Mouse (Mus musculus) kidney, embryonic 15.5 days (tissue): ENCODE data around the gene Cavin1. TPM values are rescaled to one million over a fixed set of nuclear protein-coding genes. Genes with fewer than 3 reads are reported as not detected.
A peak's percentile ranks its signal among the peaks of the same experiment; 100 is the strongest.

ENCODE experiments used
- ATAC-seq: fragments of 200-750 bp; cut with Nextera tagmentation; replicated peaks from 2 replicates; pipeline ENCODE4 v1.8.0; 2017; ENCODE audit warnings: moderate TSS enrichment; ENCODE audit not compliant: low FRiP score
- H3K27ac ChIP-seq: fragments of 300-500 bp; sonication (generic); 2 replicates; pipeline ENCODE4 v1.5.1; 2015; ENCODE audit warnings: mild to moderate bottlenecking, inconsistent platforms
- H3K27me3 ChIP-seq: fragments of 300-500 bp; sonication (generic); 2 replicates; pipeline ENCODE4 v1.6.1; 2015; ENCODE audit warnings: inconsistent platforms
- H3K36me3 ChIP-seq: fragments of 300-500 bp; sonication (generic); 2 replicates; pipeline ENCODE4 v1.6.1; 2015; ENCODE audit warnings: inconsistent platforms
- H3K4me1 ChIP-seq: fragments of 300-500 bp; sonication (generic); 2 replicates; pipeline ENCODE4 v1.6.1; 2015; ENCODE audit warnings: inconsistent platforms
- H3K4me2 ChIP-seq: fragments of 300-500 bp; sonication (generic); 2 replicates; pipeline ENCODE4 v1.6.1; 2015; ENCODE audit warnings: moderate library complexity, mild to moderate bottlenecking, inconsistent platforms
- H3K4me3 ChIP-seq: fragments of 300-500 bp; sonication (generic); replicated peaks from 2 replicates; pipeline ENCODE4 v1.5.1; 2015; ENCODE audit warnings: mild to moderate bottlenecking, inconsistent platforms
- H3K9ac ChIP-seq: fragments of 300-500 bp; sonication (generic); 2 replicates; pipeline ENCODE4 v1.6.1; 2015; ENCODE audit warnings: mild to moderate bottlenecking, inconsistent platforms
- H3K9me3 ChIP-seq: fragments of 300-500 bp; sonication (generic); replicated peaks from 2 replicates; pipeline ENCODE4 v1.6.1; 2016; ENCODE audit warnings: inconsistent platforms
- WGBS: fragments of 180-500 bp; shearing (Covaris S2); methylation state at CpG from one replicate; pipeline ENCODE4 v1.1.7; 2015; ENCODE audit warnings: mixed read lengths; 5-methylcytosine and 5-hydroxymethylcytosine counted together
- polyA plus RNA-seq: library from polyadenylated mRNA; unstranded; fragments of >200 nt; fragmentation: Nextera tagmentation; extraction: Ambion mirVana; gene quantifications from 2 replicates; pipeline ENCODE4 v1.2.1, GENCODE M21; 2015

Gene Cavin1
- polyA plus RNA-seq, 1 experiment from 2014 or later: 150 TPM

DNA sequence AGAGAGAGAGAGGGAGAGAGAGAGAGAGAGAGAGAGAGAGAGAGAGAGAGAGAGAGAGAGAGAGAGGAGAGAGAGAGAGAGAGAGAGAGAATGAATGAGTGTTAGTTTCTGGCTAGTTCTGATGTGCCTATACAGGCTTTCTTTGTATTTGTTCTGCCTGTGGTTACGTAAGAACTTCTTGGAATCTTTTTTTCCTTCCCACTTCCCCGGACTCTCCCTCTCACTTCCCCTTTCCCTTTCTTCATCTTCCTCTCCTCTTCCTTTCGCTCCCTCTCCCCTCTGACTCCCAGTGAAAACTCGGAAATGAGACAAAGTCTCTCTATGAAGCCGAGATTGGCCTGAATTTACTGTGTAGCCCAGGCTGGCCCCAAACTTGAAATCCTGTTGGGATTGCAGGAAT lies 24.0 kb upstream of the Cavin1 start:
- H3K9me3 ChIP-seq: no peaks in the 10 kb centered on the region
- H3K36me3 ChIP-seq: no peaks in the 10 kb centered on the region
- ATAC-seq: no peak
- WGBS: 75% methylated on average over 5 of the region's 5 CpGs
- no peak overlapping the region for H3K27ac ChIP-seq
- H3K4me1 ChIP-seq: no peaks in the 10 kb centered on the region
- no peak overlapping the region for H3K9ac ChIP-seq
- no peaks in the 10 kb centered on the region for H3K27me3 ChIP-seq
- no peak overlapping the region for H3K4me3 ChIP-seq
- no peak overlapping the region for H3K4me2 ChIP-seq

DNA sequence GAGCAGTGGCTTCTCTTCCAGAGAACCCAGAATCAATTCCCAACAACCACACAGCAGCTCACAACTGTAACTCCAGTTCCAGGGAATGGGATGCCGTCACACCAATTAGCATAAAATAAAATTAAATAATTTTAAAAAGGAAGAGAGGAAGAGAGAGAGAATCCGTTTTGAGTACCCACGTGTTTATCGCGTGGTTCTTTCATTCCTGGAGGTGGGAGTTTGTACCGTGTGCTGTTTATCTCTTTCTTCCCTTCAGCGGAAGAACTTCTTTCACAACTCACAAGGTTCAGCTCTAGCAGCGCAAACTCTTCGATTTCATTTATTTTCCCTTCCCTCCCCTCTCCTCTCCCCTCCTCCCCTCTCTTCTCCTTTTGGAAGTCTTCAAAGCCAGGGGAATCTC lies 23.5 kb upstream of the Cavin1 start:
- H3K27ac ChIP-seq: no peak overlapping the region

DNA sequence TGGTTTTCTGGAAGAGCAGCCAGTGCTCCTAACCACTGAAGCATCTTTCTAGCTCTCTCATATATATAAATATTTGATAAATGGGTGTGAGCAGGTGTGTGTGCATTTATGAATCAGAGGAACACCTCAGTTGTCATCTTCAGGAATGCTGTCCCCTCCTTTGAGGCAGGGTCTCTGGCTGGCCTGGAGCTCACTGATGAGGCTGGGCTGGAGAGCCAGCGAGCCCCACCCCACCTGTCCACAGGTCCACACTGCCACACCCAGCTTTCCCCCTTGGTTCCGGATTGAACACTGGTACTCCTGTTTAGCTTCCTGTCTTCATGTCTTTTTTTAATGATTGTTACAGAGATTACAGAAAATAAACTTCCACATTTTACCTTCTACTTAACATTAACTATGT lies 22.8 kb upstream of the Cavin1 start:
- Histone ChIP-seq H3K4me2 (no peak overlapping the region), H3K27ac (no peak overlapping the region), H3K9me3 (no peaks in the 10 kb centered on the region), H3K4me1 (no peaks in the 10 kb centered on the region), H3K4me3 (no peak overlapping the region), H3K36me3 (no peaks in the 10 kb centered on the region), H3K27me3 (no peaks in the 10 kb centered on the region), H3K9ac (no peak overlapping the region)
- WGBS: 79% methylated on average over 2 of the region's 2 CpGs
- no peak for ATAC-seq

More for the DNA sequence above, 23.5 kb upstream of the Cavin1 start:
- Histone ChIP-seq H3K9ac (no peak overlapping the region), H3K27me3 (no peaks in the 10 kb centered on the region), H3K4me2 (no peak overlapping the region), H3K36me3 (no peaks in the 10 kb centered on the region), H3K4me1 (no peaks in the 10 kb centered on the region), H3K4me3 (no peak overlapping the region), H3K9me3 (no peaks in the 10 kb centered on the region)
- 58% methylated on average over 9 of the region's 9 CpGs for WGBS
- no peak for ATAC-seq

DNA sequence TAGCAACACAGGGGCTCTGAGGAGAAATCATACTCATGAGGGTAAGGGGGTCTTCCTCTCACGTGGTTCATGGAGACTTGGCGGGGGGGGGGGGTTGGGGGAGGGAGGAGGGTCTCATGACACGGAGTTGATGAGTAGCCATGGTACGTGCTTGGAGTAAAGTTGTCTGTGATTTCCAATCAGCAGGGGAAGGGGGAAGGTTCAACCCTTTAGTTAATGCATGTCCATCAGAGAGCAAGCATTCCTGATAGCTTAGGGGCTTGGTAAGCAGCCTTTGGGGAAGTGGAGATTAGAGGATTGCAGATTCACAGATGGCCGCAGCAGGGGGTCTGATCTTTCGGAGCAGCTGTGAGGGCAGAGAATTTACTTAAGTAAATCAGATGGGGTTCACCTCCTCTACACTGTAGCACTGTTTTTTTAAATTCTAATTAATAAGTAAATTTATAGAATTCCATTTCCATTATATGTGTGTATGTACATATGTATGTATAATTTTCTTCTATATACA lies 20.4 kb upstream of the Cavin1 start:
- WGBS: 33% methylated on average over 6 of the region's 6 CpGs
- Histone ChIP-seq H3K27me3 (no peaks in the 10 kb centered on the region; the same call in 1 of the 2 replicates), H3K4me2 (no peak overlapping the region), H3K4me1 (no peaks in the 10 kb centered on the region), H3K9me3 (no peaks in the 10 kb centered on the region), H3K4me3 (no peak overlapping the region), H3K9ac (no peak overlapping the region), H3K36me3 (no peaks in the 10 kb centered on the region), H3K27ac (no peak overlapping the region)
- no peak for ATAC-seq

DNA sequence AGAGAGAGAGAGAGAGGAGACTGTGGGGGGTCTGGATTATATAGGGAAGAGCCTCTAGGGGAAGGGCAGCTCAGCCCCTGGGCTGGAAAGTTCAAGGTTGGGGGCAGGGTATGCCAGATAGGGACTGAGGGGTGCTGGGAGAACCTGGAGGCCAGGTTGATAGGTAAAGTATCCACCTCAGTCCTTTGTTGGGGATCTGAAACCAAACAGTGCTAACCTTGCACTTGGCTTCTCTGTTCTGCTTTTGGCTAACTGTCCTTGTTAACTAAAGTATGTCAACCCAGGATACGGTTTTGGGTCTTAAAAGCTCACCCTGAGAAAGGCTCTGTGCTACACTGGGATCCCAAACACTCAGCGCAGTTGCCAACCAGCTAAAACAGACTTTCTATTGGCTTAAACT lies 19.0 kb upstream of the Cavin1 start:
- no peaks in the 10 kb centered on the region for H3K9me3 ChIP-seq

DNA sequence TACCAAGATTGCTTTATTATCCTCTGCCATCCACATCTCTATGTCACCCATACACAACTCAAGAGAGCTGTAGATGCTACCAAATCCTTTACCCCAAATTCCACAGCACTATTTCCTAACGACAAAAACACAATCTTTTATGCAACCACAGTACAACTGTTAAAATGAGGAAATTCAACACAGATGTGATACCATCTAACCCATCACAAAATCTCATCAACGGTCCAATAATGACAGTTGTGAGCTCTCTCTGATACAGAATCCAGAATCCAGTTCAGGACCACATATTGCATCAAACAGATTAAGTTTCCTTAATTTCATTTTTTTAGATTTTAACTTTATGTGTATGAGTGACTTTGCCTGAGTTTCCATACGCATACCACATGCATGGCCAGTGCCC lies 18.0 kb upstream of the Cavin1 start:
- 86% methylated on average over 3 of the region's 3 CpGs for WGBS
- H3K27ac ChIP-seq: no peak overlapping the region
- H3K36me3 ChIP-seq: no peaks in the 10 kb centered on the region
- H3K27me3 ChIP-seq: no peaks in the 10 kb centered on the region; the same call in 1 of the 2 replicates
- H3K9ac ChIP-seq: no peak overlapping the region
- no peak overlapping the region for H3K4me2 ChIP-seq
- ATAC-seq: no peak
- no peak overlapping the region for H3K4me3 ChIP-seq
- H3K4me1 ChIP-seq: 0 out of 2 replicates have a peak, but pooled peaks cover 1% of the 10 kb centered on the region
- no peaks in the 10 kb centered on the region for H3K9me3 ChIP-seq

More for the DNA sequence above, 19.0 kb upstream of the Cavin1 start:
- Histone ChIP-seq H3K36me3 (no peaks in the 10 kb centered on the region), H3K4me1 (no peaks in the 10 kb centered on the region), H3K27ac (no peak overlapping the region), H3K27me3 (no peaks in the 10 kb centered on the region; the same call in 1 of the 2 replicates), H3K9ac (no peak overlapping the region), H3K4me3 (no peak overlapping the region), H3K4me2 (no peak overlapping the region)
- ATAC-seq: no peak
- 60% methylated on average over 2 of the region's 2 CpGs for WGBS

DNA sequence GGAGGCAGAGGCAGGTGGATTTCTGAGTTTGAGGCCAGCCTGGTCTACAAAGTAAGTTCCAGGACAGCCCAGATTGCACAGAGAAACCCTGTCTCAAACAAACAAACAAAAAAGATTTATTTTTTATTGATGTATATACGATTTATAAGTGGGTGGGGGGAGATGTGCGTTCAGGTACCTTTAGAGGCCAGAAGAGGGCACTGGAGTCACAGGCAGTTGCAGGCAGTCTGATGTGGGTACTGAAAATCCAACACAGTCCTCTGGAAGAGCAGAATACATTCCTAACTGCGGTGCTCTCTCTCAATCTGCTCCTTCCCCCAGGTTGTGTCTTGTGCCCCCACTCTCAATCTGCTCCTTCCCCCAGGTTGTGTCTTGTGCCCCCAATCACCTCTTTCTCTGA lies 14.9 kb upstream of the Cavin1 start:
- no peak overlapping the region for H3K4me2 ChIP-seq
- H3K27me3 ChIP-seq: peaks cover 18% of the 10 kb centered on the region
- no peaks in the 10 kb centered on the region for H3K9me3 ChIP-seq
- H3K36me3 ChIP-seq: no peaks in the 10 kb centered on the region
- H3K4me3 ChIP-seq: no peak overlapping the region
- H3K27ac ChIP-seq: no peak overlapping the region
- no peak for ATAC-seq
- peaks cover 9% of the 10 kb centered on the region; the same call in 1 of the 2 replicates for H3K4me1 ChIP-seq
- 60% methylated on average over 3 of the region's 3 CpGs for WGBS
- H3K9ac ChIP-seq: no peak overlapping the region

DNA sequence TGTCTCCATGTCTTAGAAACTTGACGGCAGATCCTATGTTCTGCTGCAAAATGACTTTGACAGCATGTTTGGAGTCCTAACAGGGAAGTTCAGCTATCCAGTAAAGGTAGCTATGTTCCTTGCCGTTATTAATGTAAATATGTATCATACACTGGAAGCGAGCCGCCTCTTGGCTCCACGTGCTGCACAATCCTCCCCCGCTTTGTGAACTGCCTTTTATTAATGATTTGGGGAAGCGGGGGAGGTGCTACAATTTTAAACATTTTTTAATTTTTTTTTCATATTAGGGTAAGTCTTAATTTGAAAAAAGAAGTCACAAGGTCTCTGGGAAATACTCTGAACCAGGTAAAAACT lies 13.1 kb upstream of the Cavin1 start:
- Histone ChIP-seq H3K36me3 (no peaks in the 10 kb centered on the region), H3K4me2 (no peak overlapping the region)
- 75% methylated on average over 7 of the region's 7 CpGs for WGBS

DNA sequence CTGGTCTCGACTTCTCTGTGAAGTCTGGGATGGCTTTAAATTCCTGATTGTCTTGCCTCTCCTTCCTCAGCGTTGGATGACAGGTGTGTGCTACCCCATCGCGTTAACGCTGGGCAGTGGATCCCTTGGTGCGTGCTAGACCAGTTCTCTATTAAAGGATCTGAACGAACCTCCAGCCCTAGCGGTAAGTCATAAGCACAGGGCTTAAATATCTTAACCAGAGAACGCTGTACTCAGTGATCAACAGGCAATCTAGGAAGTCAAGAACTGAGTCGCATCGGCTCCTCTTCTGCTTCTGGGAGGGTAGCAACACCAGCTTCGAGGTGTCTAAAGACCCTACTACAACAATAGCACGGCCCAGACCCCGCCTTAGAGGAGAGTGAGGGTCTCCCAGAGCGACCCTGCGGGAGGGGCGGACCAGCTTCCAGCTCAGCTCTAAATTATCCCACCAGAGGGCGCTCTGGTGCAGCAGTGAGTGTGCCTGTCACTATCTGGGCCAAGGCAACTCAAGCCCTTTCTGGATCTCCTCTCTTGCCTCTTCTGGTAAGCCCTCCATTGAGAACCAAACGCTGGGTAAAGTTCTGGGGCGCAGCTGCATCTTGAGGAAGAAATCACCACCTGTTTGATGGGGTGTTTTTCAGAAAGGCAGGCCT lies 12.6 kb upstream of the Cavin1 start:
- WGBS: 3% methylated on average over 20 of the region's 20 CpGs
- no peaks in the 10 kb centered on the region for H3K9me3 ChIP-seq
- no peak overlapping the region for H3K27ac ChIP-seq
- peaks cover 18% of the 10 kb centered on the region for H3K27me3 ChIP-seq
- peak overlapping the region; percentile 44 for H3K9ac ChIP-seq
- peak overlapping the region; percentile 43 for H3K4me3 ChIP-seq
- H3K4me2 ChIP-seq: peak overlapping the region; percentile 70
- peak; percentile 71; the same call in 1 of the 2 replicates for ATAC-seq
- peaks cover 20% of the 10 kb centered on the region for H3K4me1 ChIP-seq
- no peaks in the 10 kb centered on the region for H3K36me3 ChIP-seq

More for the DNA sequence above, 13.1 kb upstream of the Cavin1 start:
- H3K9me3 ChIP-seq: no peaks in the 10 kb centered on the region
- H3K4me1 ChIP-seq: peaks cover 20% of the 10 kb centered on the region
- peak overlapping the region; percentile 43; the same call in 1 of the 2 replicates for H3K4me3 ChIP-seq
- H3K27me3 ChIP-seq: peaks cover 18% of the 10 kb centered on the region
- no peak overlapping the region; the same call in 1 of the 2 replicates for H3K9ac ChIP-seq
- no peak overlapping the region for H3K27ac ChIP-seq
- ATAC-seq: no peak

DNA sequence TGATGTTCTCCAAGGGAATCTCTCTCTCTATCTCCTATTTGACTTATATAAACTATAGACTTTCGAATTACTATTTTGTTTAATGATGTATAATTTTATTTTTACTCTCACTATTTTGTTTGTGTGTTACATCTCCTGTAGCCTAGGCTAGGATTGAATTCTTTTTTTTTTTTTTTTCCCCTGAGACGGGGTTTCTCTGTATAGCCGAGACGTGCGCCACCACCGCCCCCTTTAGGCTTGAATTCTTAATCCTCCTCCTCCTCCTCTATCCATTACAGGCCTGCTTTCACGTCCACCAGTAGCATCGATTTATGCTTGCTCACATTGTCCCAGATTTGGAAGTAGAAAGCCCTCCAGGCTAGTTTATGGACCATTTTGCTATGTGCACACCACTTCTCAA lies 11.4 kb upstream of the Cavin1 start:
- H3K9ac ChIP-seq: no peak overlapping the region
- H3K9me3 ChIP-seq: no peaks in the 10 kb centered on the region
- WGBS: 25% methylated on average over 8 of the region's 8 CpGs
- no peak for ATAC-seq
- H3K36me3 ChIP-seq: no peaks in the 10 kb centered on the region
- H3K4me2 ChIP-seq: no peak overlapping the region
- peaks cover 18% of the 10 kb centered on the region for H3K27me3 ChIP-seq
- H3K4me1 ChIP-seq: peaks cover 20% of the 10 kb centered on the region
- H3K27ac ChIP-seq: no peak overlapping the region
- H3K4me3 ChIP-seq: no peak overlapping the region

DNA sequence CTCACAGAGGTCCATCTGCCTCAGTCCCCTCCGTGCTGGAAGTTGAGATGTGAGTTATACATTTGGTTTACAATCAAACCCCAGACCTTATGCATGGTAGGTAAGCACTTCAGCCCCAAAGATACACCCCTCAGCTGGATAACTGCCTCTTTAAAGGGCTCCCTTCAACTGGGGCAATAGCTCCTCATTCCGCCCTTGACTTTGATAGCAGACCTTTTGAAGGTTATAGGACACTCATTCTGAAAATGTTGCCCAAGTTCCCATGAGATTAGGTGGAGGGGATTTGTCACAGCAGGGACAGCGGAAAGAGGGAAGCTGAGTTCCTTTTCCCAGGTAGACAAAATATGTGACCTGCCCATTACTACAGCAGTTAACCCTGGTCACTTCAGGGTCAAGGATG lies 10.5 kb upstream of the Cavin1 start:
- no peak overlapping the region for H3K27ac ChIP-seq
- 63% methylated on average over 3 of the region's 3 CpGs for WGBS

DNA sequence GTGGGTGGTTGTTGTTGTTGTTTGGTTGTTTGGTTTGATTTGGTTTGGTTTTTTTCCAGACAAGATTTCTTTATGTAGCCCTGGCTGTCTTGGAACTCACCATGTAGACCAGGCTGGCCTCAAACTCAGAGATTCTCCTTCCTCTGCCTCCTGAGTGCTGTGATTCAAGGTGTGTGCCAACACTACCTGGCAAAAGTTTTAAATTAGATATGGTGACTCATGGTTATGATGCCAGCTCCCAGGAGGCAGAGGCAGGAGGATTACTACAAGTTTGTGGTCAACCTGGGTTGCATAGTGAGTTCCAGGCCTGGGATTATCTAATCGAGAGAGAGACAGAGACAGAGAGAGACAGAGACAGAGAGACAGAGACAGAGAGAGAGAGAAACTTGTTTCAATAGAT lies 9.8 kb upstream of the Cavin1 start:
- Histone ChIP-seq H3K27ac (peak overlapping the region; percentile 69), H3K36me3 (no peaks in the 10 kb centered on the region), H3K4me1 (peaks cover 20% of the 10 kb centered on the region), H3K4me3 (no peak overlapping the region), H3K9me3 (no peaks in the 10 kb centered on the region), H3K27me3 (peaks cover 18% of the 10 kb centered on the region), H3K9ac (no peak overlapping the region), H3K4me2 (no peak overlapping the region)
- WGBS: 82% methylated on average over 1 of the region's 1 CpGs
- no peak for ATAC-seq

More for the DNA sequence above, 10.5 kb upstream of the Cavin1 start:
- no peak overlapping the region for H3K9ac ChIP-seq
- ATAC-seq: no peak
- peaks cover 18% of the 10 kb centered on the region for H3K27me3 ChIP-seq
- no peaks in the 10 kb centered on the region for H3K36me3 ChIP-seq
- H3K4me2 ChIP-seq: no peak overlapping the region
- H3K9me3 ChIP-seq: no peaks in the 10 kb centered on the region
- H3K4me3 ChIP-seq: no peak overlapping the region
- H3K4me1 ChIP-seq: peaks cover 20% of the 10 kb centered on the region

DNA sequence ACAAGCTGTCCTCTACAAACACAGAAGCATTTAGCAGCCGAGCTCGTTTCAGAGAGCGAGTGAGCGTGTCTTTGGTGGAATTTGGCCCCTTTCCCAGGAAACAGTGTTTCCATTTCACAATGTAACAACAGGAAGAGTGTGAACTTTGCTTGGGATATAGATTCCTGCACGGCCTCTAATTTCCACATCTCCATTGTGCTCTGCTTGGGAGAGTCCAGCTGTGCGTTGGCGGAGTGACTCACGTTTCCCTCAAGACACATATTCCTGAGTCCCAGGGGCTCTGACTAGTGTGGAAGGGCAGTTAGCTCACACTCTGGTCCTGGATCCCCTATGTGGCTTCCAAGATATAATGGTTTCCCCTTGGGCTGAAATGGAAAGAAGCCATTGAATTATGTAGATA lies 9.2 kb upstream of the Cavin1 start:
- no peaks in the 10 kb centered on the region for H3K9me3 ChIP-seq
- 28% methylated on average over 8 of the region's 8 CpGs for WGBS
- peaks cover 18% of the 10 kb centered on the region for H3K27me3 ChIP-seq
- H3K4me3 ChIP-seq: no peak overlapping the region
- peaks cover 20% of the 10 kb centered on the region for H3K4me1 ChIP-seq
- H3K4me2 ChIP-seq: no peak overlapping the region
- ATAC-seq: peak; percentile 54; the same call in 1 of the 2 replicates
- no peaks in the 10 kb centered on the region for H3K36me3 ChIP-seq
- no peak overlapping the region for H3K9ac ChIP-seq
- peak overlapping the region; percentile 69 for H3K27ac ChIP-seq
